In the genomic region with DNA sequence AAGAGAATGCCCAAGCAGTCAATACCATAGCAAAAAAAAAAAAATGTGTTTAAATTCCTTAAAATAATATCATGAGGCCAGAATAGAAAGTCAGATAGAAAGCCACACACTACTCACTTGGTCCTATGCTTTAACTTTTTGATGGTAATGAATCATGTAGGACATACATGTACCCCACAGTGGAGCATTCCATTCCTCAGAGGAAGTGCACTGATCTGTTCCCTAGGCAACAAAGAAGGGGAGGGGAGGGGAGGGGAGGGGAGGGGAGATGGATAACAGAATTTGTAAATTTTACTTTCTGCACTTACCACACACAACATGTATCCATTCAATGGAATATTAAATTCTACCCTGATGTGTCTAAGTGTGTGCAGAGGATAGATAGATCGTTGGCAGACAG, we compare ENCODE assay signal across 23 mouse cellular contexts.
DNase-seq lines count a peak whose midpoint lies in the region; ATAC-seq and TF ChIP-seq lines count a peak whose summit lies in the region.
"Had no signal": no experiment of that assay in that cellular context is flagged by ENCODE, and none has a peak within 500 bp of the region (broad histone marks: within the 10 kb centered on the region; RNA-seq: fewer than 3 reads in every experiment).

No protein-coding gene starts in this region.

- no peaks in the 10 kb centered on the region for H3K36me3 ChIP-seq in forebrain, embryonic 11.5 days (ENCODE audit: control insufficient read depth, insufficient read depth, low read length)
- H3K36me3 ChIP-seq in forebrain, embryonic 14.5 days (ENCODE audit: control insufficient read depth, insufficient read depth, low read length), result no peaks in the 10 kb centered on the region
- no peaks in the 10 kb centered on the region for H3K36me3 ChIP-seq in hindbrain, embryonic 12.5 days
- H3K36me3 ChIP-seq in hindbrain, embryonic 13.5 days, result no peaks in the 10 kb centered on the region
- H3K36me3 ChIP-seq in midbrain, embryonic 14.5 days (ENCODE audit: control insufficient read depth, insufficient read depth, low read length), result no peaks in the 10 kb centered on the region
- H3K36me3 ChIP-seq in midbrain, embryonic 13.5 days, result no peaks in the 10 kb centered on the region
- H3K36me3 ChIP-seq: embryonic facial prominence, embryonic 15.5 days; forebrain, embryonic 10.5 days; heart, embryonic 10.5 days; intestine, embryonic 15.5 days had no signal

- no peak overlapping the region for H3K27ac ChIP-seq in forebrain, embryonic 11.5 days (ENCODE audit: low read depth, low read length)
- no peak overlapping the region for H3K27ac ChIP-seq in forebrain, embryonic 14.5 days (ENCODE audit: low read depth, low read length)
- H3K27ac ChIP-seq in hindbrain, embryonic 12.5 days, result no peak overlapping the region
- H3K27ac ChIP-seq in hindbrain, embryonic 13.5 days, result no peak overlapping the region
- H3K27ac ChIP-seq in midbrain, embryonic 14.5 days (replicated peaks; ENCODE audit: low read depth, low read length), result no peak overlapping the region
- H3K27ac ChIP-seq in midbrain, embryonic 13.5 days, result no peak overlapping the region
- H3K27ac ChIP-seq: embryonic facial prominence, embryonic 15.5 days; heart, embryonic 10.5 days; intestine, embryonic 15.5 days had no signal

- no peaks in the 10 kb centered on the region for H3K9me3 ChIP-seq in forebrain, embryonic 11.5 days (ENCODE audit: control insufficient read depth, low read length)
- H3K9me3 ChIP-seq in forebrain, embryonic 14.5 days (replicated peaks; ENCODE audit: control insufficient read depth, low read length), result no peaks in the 10 kb centered on the region
- no peaks in the 10 kb centered on the region for H3K9me3 ChIP-seq in hindbrain, embryonic 12.5 days (replicated peaks)
- no peaks in the 10 kb centered on the region for H3K9me3 ChIP-seq in hindbrain, embryonic 13.5 days
- no peaks in the 10 kb centered on the region for H3K9me3 ChIP-seq in midbrain, embryonic 14.5 days (ENCODE audit: control insufficient read depth, low read length)
- H3K9me3 ChIP-seq in midbrain, embryonic 13.5 days, result no peaks in the 10 kb centered on the region
- H3K9me3 ChIP-seq: embryonic facial prominence, embryonic 15.5 days; forebrain, embryonic 10.5 days; heart, embryonic 10.5 days; intestine, embryonic 15.5 days had no signal

- H3K27me3 ChIP-seq in forebrain, embryonic 11.5 days (ENCODE audit: control insufficient read depth, insufficient read depth, low read length), result no peaks in the 10 kb centered on the region
- H3K27me3 ChIP-seq in forebrain, embryonic 14.5 days (replicated peaks; ENCODE audit: control insufficient read depth, insufficient read depth, low read length), result no peaks in the 10 kb centered on the region
- H3K27me3 ChIP-seq in hindbrain, embryonic 12.5 days, result no peaks in the 10 kb centered on the region; the same call in 1 of the 2 replicates
- peaks cover 11% of the 10 kb centered on the region for H3K27me3 ChIP-seq in hindbrain, embryonic 13.5 days
- no peaks in the 10 kb centered on the region; the same call in 1 of the 2 replicates for H3K27me3 ChIP-seq in midbrain, embryonic 14.5 days (ENCODE audit: control insufficient read depth, insufficient read depth, low read length)
- peaks cover 11% of the 10 kb centered on the region for H3K27me3 ChIP-seq in midbrain, embryonic 13.5 days
- H3K27me3 ChIP-seq: embryonic facial prominence, embryonic 15.5 days; intestine, embryonic 15.5 days had no signal

- 86% methylated on average over 1 of the region's 1 CpGs for WGBS in forebrain, embryonic 11.5 days
- WGBS in forebrain, embryonic 14.5 days, result 97% methylated on average over 1 of the region's 1 CpGs
- 52% methylated on average over 1 of the region's 1 CpGs for WGBS in hindbrain, embryonic 12.5 days
- WGBS in hindbrain, embryonic 13.5 days, result 44% methylated on average over 1 of the region's 1 CpGs
- WGBS in midbrain, embryonic 14.5 days, result 89% methylated on average over 1 of the region's 1 CpGs
- 81% methylated on average over 1 of the region's 1 CpGs for WGBS in midbrain, embryonic 13.5 days

- no peak for TF ChIP-seq POLR2A in brain, embryonic 14.5 days (IDR thresholded peaks at IDR 0.05; ENCODE audit: borderline replicate concordance, extremely low read depth, insufficient read depth, insufficient read length, poor library complexity, severe bottlenecking)

- DNase-seq in forebrain, embryonic 11.5 days (ENCODE audit: low spot score), result no peak
- no peak for DNase-seq in forebrain, embryonic 14.5 days (ENCODE audit: low spot score)
- DNase-seq in midbrain, embryonic 14.5 days, result peak; percentile 37
- DNase-seq in brain, embryonic 14.5 days (ENCODE audit: low read depth), result peak; percentile 37
- DNase-seq: adrenal gland, adult 2 months; adrenal gland, postnatal 25 days; cerebellum, adult 11 months; cerebellum, adult 8-10 months; cerebellum, postnatal 14 days; gastrocnemius, postnatal 10 days; heart, adult 18-20 months; heart, postnatal 10 days; heart, postnatal 4 days; kidney, adult 18-20 months had no signal

- H3K4me3 ChIP-seq in forebrain, embryonic 11.5 days (ENCODE audit: low read depth, low read length), result no peak overlapping the region
- no peak overlapping the region for H3K4me3 ChIP-seq in forebrain, embryonic 14.5 days (ENCODE audit: low read depth, low read length)
- H3K4me3 ChIP-seq in hindbrain, embryonic 12.5 days, result no peak overlapping the region
- H3K4me3 ChIP-seq in hindbrain, embryonic 13.5 days, result no peak overlapping the region
- H3K4me3 ChIP-seq in midbrain, embryonic 14.5 days (replicated peaks; ENCODE audit: low read depth, low read length), result no peak overlapping the region
- H3K4me3 ChIP-seq in midbrain, embryonic 13.5 days (replicated peaks), result no peak overlapping the region
- H3K4me3 ChIP-seq: embryonic facial prominence, embryonic 15.5 days; erythroblast, embryonic 14.5 days; forebrain, embryonic 10.5 days; heart, embryonic 10.5 days; intestine, embryonic 15.5 days had no signal

- no peak overlapping the region for H3K9ac ChIP-seq in forebrain, embryonic 11.5 days (ENCODE audit: low read length)
- H3K9ac ChIP-seq in forebrain, embryonic 14.5 days (ENCODE audit: low read length), result no peak overlapping the region
- no peak overlapping the region for H3K9ac ChIP-seq in hindbrain, embryonic 12.5 days
- H3K9ac ChIP-seq in hindbrain, embryonic 13.5 days, result no peak overlapping the region
- H3K9ac ChIP-seq in midbrain, embryonic 14.5 days (replicated peaks; ENCODE audit: low read length), result no peak overlapping the region
- no peak overlapping the region for H3K9ac ChIP-seq in midbrain, embryonic 13.5 days (replicated peaks)
- H3K9ac ChIP-seq: embryonic facial prominence, embryonic 15.5 days; intestine, embryonic 15.5 days had no signal

- peaks cover 15% of the 10 kb centered on the region; the same call in 1 of the 2 replicates for H3K4me1 ChIP-seq in forebrain, embryonic 11.5 days (replicated peaks; ENCODE audit: control insufficient read depth, insufficient read depth, low read length)
- peaks cover 4% of the 10 kb centered on the region for H3K4me1 ChIP-seq in forebrain, embryonic 14.5 days (ENCODE audit: control insufficient read depth, insufficient read depth, low read length)
- H3K4me1 ChIP-seq in hindbrain, embryonic 12.5 days, result peaks cover 27% of the 10 kb centered on the region
- peaks cover 19% of the 10 kb centered on the region for H3K4me1 ChIP-seq in hindbrain, embryonic 13.5 days (replicated peaks)
- peaks cover 15% of the 10 kb centered on the region for H3K4me1 ChIP-seq in midbrain, embryonic 14.5 days (ENCODE audit: control insufficient read depth, insufficient read depth, low read length)
- H3K4me1 ChIP-seq in midbrain, embryonic 13.5 days (replicated peaks), result peaks cover 27% of the 10 kb centered on the region
- H3K4me1 ChIP-seq: embryonic facial prominence, embryonic 15.5 days; intestine, embryonic 15.5 days had no signal

- ATAC-seq in forebrain, embryonic 11.5 days (replicated peaks; ENCODE audit: low FRiP score), result peak; percentile 63; the same call in 1 of the 2 replicates
- no peak for ATAC-seq in forebrain, embryonic 14.5 days
- ATAC-seq in hindbrain, embryonic 12.5 days (ENCODE audit: low FRiP score), result peak; percentile 16; the same call in 1 of the 2 replicates
- no peak for ATAC-seq in hindbrain, embryonic 13.5 days (ENCODE audit: low FRiP score)
- no peak for ATAC-seq in midbrain, embryonic 14.5 days (ENCODE audit: low FRiP score, low TSS enrichment)
- ATAC-seq in midbrain, embryonic 13.5 days, result no peak
- no peak for ATAC-seq in frontal cortex, adult (ENCODE audit: low TSS enrichment)
- ATAC-seq: intestine, embryonic 15.5 days had no signal

- no peak for TF ChIP-seq CTCF in brain, embryonic 14.5 days (IDR thresholded peaks at IDR 0.05; ENCODE audit: borderline replicate concordance, extremely low read depth, insufficient read depth, insufficient read length)

- no peak overlapping the region for H3K4me2 ChIP-seq in forebrain, embryonic 11.5 days (ENCODE audit: low read depth, low read length, severe bottlenecking)
- no peak overlapping the region for H3K4me2 ChIP-seq in forebrain, embryonic 14.5 days (ENCODE audit: low read length)
- no peak overlapping the region for H3K4me2 ChIP-seq in hindbrain, embryonic 12.5 days (replicated peaks)
- H3K4me2 ChIP-seq in hindbrain, embryonic 13.5 days, result no peak overlapping the region
- no peak overlapping the region for H3K4me2 ChIP-seq in midbrain, embryonic 14.5 days (ENCODE audit: low read length)
- no peak overlapping the region for H3K4me2 ChIP-seq in midbrain, embryonic 13.5 days (replicated peaks)
- H3K4me2 ChIP-seq: embryonic facial prominence, embryonic 15.5 days; intestine, embryonic 15.5 days had no signal

Comparison
In these comparisons a context has a peak if more than half of its experiments do, and no peak if none do; other contexts are left out.
1. ATAC-seq: peak in forebrain, embryonic 11.5 days (single experiment) and hindbrain, embryonic 12.5 days (single experiment); none in forebrain, embryonic 14.5 days (single experiment), hindbrain, embryonic 13.5 days (single experiment), midbrain, embryonic 14.5 days (single experiment), midbrain, embryonic 13.5 days (single experiment) and frontal cortex, adult (single experiment).
2. DNase-seq: peak in midbrain, embryonic 14.5 days (single experiment) and brain, embryonic 14.5 days (single experiment); none in forebrain, embryonic 11.5 days (single experiment) and forebrain, embryonic 14.5 days (single experiment).